Mouse (Mus musculus) R1 (cell line): ENCODE results near the gene Zcchc2.
A peak's percentile ranks its signal among the peaks of the same experiment; 100 is the strongest.

ENCODE experiments used
- DNase-seq: peaks from one replicate; pipeline ENCODE4 v3.0.0-alpha.2; 2018; ENCODE audit warnings: low read depth, low spot score

Gene Zcchc2

DNA sequence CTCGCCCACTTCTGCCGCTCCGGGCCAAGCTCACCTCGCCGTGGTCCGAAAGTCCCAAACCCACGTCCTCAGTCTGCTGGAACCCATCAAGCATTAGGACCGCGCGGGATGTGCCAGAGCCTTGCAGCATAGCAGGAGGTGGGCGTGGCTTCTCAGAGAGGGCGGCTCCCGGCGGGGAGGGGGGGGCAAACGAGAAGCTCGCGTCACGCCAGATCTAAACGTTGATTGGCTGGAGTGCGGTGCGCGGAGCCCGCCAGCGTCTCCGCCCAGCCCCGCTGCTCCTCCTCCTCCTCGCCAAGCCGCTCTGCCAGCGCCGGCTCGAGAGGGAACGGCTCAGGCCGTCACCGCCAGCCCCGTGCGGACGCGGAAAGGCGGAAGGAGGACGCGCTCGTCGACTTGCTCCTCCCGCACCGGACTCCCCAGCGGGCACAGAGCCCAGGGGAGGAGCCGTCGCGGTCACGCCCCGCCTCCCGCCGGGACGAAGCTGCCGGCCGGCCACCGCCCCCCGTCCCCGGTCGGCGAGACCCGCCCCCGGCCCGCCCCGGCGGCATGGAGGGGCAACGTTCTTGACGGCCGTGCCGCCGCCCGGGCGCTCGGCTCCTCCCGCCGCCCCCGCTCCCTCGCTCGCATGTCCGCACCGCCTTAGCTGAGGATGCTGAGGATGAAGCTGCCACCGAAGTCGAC lies at the start of gene Zcchc2:
Gene Zcchc2 (plus strand): TSS at position 269 of the 684 bp plus-strand sequence.
- DNase-seq, result peak; percentile 96

DNA sequence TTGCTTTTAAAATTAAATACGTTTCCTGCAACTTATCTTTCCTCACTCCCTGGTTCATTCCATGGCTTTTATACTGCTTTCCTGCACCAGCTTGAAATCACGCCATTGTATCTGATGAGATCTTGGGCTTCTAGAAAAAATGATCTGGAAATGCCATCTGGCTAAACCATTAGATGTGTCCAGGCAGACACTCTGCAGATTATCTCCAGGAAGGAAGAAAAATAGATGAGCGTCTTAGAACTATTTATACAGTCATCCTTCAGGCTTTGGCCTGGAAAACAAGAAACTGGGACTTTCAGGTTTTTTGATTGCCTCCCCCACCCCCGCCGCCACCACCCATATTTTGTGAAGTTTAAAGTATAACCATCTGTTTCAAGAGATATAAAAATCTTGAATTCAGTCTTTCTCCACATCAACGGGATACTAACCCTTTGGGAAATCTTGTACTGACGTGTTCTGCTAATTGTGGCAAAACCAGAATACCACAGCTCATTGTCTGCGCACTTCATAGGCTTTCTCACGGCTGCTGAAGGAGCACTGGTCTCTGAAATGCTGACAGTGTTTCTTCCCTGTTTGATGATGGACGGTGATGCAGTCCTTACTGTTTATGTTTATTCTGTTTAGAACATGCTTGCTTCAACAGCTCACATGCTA lies 45.2 kb upstream of the Zcchc2 start:
- no peak for DNase-seq

DNA sequence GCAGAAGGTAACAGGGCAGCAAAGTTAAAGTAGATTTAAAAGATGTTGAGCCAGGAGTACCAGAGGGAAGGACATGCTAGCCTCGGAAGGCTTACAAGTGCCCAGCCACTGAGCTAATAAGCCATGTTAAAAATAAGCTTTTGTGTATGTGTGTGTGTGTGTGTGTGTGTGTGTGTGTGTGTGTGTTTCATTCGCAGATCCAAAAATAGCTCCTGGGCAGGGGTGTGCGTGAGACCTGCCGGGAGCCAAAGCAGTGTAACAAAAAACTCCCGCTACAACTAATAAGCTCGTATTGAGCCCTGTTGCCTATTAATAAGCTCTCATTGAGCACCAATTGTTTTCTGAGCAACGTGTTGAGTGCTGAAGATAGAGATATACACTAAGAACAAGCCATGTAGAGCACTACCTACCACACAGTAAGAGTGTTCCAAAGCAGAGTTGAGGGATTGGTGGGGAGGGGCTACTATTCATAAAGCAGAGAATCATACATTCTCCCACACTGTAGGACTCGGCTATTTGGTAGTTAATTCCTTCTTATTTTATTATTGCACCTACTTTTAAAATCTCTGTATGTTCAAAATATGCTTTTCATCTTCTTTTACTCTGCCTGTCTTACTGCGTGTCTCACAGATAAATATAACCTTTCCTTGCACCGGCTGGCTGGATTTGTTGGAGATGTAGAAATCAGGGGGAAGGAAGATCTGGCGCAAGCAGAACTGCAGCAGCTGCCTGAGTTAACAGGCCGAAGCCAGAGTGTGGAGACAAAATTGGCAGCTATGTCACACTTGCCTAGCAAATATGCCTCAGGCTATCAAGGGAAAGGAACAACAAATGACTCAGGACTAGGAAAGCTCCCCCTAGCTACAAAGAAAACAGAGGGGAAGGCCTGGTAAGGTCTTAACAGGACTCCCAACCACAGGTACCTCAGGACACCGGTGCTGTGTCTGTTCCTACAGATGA lies 43.3 kb upstream of the Zcchc2 start:
- DNase-seq, result peak; percentile 8

DNA sequence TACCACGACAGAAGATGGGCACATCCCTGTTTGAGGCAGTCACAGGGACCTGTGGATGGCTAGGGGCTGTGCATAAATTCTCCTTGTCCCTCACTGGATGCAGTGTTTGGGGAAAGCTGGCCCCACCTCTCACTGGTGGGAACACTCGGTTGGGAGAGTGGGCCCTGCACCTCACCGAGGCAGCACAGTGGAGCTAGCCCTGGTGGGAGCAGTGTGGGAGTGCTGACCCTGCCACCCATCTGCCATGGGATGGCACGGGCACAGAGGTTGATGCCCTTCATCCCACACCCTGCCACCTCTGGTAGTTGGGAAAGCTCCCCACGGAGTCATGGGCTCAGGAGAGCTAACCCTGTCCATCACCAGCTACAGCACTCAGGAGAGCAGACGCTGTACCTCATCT lies 41.9 kb upstream of the Zcchc2 start:
- no peak for DNase-seq

DNA sequence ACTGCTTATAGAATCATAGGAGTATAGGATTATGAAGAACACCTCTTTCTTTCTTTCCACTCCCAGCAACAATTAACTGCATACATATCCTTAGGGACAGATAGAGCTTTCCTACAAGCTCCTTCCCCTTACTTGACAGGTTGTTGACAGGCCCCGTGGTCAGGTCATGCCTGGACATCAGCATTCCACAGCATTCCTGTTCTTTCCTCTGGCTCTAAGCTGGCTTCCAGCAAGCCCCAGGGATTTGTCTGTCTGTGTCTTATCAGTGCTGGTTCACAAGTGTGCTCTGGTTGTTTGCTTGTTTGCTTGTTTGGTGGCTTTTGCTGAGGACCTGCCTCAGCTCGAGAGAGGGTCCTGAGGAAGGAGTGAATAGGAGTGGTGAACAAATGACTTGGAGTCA lies 36.6 kb upstream of the Zcchc2 start:
- no peak for DNase-seq

DNA sequence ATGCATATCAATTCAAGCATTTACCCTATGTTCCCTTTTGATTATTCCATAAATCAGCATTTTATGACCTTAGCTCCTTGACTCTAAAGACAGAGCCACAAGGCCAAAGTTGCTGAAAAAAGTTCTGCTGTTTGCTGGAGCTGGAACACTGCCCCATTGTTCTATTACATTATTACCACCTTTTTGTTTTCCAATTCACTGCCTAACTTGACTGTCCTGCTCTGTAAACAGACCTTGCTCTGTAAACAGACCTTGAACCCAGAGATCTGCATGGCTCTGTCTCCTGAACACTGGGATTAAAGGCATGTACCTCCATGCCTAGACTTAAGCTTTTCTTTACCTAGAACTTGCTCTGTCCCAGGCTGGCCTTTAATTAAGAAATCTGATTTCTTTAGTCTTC lies 36.2 kb upstream of the Zcchc2 start:
- DNase-seq, result no peak

DNA sequence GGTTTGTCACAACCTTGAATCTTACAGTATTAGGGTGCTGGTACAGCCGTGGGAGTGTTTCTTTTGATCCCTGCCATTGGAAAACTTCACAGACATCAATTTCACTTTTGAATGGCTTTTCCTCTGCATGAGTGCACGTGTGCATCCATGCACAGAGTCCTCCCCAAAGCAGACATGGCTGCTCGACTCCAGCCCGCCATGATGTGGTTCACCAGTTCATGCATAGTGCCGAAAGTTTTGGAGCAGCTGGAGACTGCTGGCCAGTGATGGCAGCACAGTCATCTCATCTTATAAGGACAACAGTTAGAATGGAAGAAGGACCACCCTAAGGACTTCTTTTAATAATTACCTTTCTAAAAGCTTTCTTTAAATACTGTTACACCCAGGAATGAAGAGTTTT lies 34.1 kb upstream of the Zcchc2 start:
- DNase-seq, result no peak

DNA sequence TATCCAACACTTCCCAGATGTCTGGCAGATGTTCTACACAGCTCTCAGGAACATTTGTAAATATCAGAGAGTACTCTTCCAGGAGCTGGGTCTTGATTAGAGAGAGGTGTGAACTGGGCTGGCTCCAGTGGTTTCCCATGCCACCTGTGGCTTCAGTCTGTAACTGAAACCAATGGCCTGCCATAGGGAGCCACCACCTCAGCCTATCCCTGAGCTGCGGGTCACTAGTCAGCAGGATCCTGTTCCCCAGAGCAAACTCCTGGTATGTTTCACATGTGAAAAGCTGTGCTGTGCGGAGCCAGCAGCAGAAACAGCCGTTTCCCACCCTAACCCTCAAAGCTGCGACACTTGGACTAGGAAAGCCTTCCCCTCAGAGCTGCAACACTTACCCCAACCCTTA lies 28.7 kb upstream of the Zcchc2 start:
- DNase-seq, result no peak

DNA sequence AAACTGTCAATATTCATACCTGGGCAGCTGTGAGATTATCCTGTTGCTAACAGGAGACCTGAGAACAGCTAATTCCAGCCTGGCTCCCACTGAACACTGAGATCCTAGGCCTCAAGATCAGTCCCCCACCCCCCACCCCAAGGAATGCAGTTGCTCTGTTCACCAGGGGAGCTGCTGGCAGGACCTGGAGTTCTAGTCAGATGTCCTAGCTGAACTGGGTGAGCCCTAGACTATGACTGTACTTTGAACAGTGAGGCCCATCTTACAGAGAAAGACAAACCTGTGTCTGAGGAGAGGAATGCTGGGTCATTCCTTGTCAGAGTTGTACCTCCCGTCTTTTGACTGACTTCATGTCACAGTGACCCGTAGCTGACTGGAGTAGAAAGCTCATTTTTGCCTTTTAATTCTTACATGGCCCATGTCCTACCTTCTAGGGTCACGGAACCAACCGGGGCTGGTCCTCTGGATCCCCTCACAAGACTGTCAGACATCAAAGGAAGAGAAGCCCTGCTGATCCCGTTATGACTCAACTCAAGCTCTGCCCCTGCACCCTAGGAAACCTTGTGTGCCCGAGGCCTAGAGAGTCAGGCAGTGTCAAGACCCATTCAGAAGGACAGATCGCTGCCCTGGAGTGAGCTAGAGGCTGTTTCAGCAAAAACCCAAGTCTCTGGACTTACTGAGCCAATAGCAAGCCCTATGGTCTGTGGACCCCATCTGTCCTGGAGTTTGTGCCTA lies 28.0 kb upstream of the Zcchc2 start:
- DNase-seq, result no peak

DNA sequence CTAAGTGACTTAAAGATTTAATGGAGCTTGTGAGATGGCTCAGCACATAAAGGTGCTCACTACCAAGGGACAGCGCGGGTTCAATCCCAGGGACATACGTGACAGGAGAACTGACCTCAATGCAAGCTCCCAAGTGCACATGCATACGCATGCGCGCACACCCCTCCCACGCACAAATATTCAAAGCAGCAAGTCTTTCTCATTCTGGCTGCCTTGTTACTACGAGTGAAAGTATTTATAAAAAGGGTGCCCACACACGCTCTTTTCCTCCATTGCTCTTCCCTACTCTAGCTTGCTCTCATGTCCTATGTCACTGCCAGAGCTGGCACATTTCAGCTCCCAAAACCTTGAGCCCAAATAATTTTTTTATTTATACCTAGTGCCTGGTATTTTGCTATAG lies 27.4 kb upstream of the Zcchc2 start:
- no peak for DNase-seq

DNA sequence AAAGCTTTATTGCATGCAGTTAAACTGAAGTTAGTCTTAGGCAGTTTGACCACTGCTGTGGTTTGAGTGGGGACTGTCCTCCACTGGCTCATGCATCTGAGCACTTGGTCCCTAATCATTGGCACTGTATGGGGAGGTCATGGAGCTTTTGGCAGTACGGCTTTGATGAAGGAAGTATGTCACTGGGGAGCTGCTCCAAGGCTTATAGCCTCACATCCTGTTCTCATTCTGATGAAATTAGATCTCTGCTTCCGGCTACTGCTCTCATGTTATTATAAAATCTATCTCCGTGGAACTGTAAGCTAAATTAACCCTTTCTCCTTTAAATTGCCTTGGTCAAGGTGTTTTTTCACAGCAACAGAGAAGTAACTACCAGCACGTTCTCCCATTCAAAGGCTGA lies 25.7 kb upstream of the Zcchc2 start:
- DNase-seq, result no peak

DNA sequence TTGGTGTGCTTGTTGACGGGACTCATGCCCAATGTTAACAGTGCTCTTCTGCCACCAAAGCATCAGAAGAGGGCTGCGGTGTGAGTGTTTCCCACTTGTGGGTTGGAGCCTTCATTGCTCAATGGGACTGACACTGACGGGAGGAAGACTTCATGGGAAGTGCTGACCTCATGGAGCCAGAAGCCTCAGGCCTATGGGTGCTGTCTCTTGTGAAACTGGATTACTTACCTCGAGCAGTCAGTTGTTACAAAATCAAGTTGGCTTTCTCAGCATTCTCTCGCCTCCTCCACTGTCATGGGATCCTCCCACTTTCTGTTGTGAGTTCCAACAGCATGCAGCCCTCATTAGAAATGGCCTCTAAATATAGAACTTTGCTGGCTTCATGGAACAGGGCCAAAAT lies 25.0 kb upstream of the Zcchc2 start:
- DNase-seq, result no peak

DNA sequence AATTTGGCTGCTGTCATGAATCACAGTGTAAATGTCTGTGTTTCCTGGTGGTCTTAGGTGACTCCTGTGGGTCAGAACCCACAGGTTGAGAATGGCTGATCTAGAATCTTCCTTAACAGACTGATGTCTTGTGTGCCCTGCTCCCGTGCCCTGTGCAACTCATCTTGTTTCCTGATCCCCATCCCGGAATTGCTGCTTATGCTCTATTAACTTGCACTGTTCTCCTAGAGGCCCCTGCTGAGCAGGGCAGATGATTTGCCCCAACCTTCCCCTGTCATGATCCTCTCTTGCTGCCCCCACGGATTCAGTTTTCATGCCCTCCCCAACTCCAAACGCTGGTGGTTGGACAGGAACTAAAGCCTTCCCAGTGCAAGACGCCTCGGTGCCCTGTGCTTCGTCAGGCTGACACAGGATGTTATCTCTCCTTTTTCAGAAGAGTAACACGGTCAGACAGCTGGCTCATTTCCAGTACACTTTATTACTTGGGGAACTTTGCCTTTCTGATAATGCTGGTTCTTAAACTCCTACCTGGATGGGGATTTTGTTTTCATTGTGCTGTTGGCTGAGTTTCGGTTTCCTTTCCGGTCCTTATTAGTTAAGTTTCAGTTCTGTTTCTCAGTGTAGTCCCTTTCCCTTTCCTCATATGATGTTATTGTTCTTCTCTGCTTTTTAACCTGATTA lies 18.6 kb upstream of the Zcchc2 start:
- no peak for DNase-seq

DNA sequence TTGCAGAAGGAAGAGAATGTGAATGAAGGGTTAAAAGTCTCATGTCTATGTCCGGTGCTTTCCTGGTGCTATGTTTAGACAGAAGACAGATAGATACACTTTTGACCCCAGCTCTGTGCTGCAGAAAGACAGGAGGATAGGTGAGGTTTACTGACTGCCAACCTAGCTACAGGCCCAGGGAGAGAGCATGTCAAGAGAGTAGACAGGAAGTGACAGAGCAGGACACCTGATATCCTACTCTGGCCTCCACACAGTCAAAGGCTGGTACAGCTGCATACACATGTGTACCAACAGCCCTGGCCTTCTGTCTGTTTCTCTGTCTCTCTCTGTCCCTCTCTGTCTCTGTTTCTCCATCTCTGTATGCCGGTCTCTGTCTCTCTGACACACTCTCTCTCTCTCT lies 16.2 kb upstream of the Zcchc2 start:
- no peak for DNase-seq

DNA sequence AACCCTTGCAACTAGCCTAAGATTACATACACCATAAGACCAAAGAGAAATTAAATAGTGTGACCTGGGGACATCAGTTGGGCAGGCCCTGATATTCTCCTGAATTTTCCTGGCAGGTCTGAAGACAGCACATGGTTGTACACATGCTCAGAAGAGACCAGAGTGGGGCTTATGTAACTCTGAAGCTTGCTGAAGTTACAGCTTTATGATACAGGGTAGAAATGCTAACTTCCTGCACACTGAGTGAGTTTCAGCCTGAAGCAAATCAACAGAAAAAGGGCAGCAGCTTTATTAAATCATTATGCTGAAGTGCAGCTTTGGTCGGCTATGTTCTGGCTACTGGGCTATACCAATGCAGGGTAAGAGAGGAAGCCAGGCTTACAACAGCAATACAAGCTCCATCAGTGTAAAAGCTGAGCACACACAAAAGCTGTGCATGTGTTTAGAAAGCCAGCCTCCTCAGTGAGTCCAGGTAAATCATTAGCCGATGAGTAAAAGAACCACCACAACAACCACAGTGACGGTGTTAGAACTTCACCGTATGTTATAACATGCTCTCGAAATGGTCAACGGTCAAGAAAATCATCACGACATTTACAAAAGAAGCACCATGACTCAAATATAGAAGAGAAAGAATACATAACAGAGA lies 12.6 kb upstream of the Zcchc2 start:
- no peak for DNase-seq

DNA sequence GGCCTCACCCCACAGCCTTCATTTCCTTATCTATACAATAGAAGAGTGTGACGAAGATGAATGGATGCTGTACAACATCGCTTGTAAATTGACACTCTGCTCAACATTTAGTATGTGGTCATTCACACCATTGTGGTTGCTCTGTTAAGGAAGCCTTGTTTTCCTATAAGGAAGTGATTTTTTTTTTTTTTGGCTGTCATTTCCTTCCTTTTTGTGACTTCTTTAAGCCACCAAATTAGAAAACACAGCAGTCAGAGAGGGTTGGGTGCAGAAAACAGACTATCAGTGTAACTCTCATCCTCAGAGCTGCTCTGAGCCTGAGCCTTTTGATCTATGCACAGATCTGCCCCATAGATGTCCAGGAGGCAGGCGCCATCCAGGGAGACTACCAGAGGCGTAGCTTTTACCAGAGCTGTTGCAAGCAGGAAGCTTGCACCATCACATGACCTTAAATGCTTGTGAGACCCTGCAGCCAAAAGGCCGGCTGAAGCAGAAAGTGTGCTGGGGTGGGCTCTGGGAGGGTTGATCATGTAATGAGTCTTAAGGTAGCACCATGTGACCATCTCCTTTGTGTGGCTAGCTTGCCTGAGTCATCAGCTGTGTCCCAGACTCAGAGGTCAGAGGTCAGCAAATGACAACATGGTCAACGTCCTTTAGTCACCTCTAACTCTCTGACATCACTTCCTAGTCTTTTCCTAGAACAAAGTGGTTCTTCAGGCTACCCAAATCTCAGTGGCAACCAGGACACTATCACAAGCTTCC lies 9.2 kb upstream of the Zcchc2 start:
- no peak for DNase-seq

DNA sequence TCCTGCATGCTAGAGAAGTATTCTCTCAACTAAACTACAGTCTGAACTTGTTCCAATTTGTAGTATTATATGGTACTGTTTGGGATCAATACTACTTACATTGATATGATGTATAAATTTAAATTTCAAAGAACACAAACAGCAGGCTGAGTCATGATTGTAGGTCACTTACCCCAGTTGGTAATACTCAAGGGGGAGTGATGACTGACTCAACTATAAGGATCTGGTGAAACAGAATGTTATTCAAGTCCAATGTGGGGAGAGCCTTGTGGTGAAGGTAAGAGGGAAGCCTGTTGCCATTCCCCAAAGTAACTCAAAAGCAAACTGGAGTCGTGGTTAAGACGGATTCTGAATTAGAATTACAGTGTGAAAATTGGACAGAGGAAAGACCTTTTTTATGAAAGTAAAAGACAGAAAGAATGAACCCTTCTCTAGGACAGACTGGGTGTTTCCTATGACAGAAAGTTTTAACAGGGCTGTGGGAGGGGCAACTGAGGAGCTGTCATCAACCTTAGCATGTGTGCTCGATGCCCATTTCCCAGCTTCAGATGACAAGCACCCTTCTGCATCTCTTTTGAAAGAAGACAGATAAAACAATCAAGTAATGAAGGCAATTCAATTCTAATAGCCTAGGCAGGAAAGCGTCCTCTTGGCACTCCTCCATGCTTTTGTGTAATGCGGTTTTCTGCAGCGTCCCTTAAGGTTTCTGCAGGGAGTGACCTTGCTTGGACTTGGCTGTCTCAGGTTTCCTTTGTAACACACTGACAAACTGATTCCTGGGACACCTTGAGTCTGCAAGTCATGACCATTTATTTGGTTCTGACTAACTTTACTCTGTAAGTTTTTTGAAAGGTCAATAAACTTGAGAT lies 7.5 kb upstream of the Zcchc2 start:
- DNase-seq, result no peak

DNA sequence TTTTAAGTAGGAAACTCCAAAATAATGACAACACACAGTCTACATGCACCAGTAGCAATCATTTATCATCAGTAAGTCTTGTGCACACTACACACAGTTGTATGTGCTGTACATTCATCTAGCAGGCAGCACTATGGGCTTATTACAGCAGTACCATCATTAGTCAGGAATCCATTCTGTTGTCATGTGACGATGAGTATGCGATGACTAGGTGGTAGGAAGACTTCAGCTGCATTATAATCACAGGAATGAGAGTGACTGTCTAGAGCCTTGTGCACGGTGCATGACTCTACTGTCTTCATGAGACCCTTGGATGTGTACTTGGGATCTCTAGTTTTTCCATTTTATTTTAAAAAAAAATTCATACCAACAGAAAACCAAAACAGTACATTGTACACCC lies 6.0 kb upstream of the Zcchc2 start:
- no peak for DNase-seq

DNA sequence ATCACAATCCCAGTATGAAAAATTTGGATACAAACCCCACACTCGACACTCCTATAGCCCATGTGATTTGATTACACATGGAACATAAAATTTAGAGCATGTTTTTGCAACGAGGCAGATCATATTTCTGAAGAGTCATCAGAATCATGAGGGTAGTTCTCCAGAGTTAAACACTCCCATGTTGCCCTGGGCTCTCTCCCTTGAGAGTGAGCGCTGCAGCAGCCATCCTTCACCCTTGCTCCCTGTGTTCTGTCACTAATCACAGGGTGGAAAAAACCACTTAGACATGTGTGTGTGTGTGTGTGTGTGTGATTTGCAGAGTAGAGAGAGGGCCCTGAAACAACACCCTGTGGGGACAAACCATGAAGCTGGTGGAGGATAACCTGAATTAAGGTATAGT lies 2.0 kb upstream of the Zcchc2 start:
- no peak for DNase-seq
